Mouse (Mus musculus) 3T3-L1 (cell line): Measurements from ENCODE around the gene Cfap45.

Source experiments
- DNase-seq: peaks from one replicate; pipeline ENCODE4 v3.0.0-alpha.2; 2015; ENCODE audit warnings: low read depth, low spot score

The Cfap45 gene

DNA sequence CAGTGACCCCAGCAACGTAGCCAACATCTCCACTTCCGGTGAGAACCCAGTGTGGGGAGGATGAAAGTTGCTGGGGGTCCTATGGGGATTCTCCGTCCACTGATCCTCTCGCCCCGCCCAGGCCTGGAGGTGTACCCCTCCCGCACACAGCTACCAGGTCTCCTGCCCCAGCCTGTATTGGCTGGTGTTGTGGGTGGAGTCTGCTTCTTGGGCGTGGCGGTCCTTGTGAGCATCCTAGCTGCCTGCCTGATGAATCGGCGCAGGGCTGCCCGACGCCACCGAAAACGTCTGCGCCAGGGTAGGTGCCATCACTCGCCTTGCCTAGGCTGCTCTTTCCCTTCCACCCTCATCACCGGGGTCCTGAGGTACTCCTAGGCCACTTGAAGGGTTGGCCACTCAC is 24.6 kb upstream of the Cfap45 start:
- no peak for DNase-seq

DNA sequence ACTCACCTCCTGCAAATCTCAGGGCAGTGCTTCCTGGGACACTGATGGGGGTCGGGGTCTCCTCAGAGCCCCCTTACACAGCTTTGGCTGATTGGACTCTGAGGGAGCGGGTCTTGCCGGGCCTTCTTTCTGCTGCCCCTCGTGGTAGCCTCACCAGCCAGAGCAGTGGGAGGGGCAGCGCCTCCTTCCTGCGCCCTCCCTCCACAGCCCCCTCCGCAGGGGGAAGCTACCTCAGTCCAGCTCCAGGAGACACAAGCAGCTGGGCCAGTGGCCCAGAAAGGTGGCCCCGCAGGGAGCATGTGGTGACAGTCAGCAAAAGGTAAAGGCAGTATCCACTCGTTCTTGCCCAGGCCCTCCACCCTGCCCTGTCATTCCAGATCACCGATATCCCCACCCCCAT is 23.2 kb upstream of the Cfap45 start:
- DNase-seq: no peak

DNA sequence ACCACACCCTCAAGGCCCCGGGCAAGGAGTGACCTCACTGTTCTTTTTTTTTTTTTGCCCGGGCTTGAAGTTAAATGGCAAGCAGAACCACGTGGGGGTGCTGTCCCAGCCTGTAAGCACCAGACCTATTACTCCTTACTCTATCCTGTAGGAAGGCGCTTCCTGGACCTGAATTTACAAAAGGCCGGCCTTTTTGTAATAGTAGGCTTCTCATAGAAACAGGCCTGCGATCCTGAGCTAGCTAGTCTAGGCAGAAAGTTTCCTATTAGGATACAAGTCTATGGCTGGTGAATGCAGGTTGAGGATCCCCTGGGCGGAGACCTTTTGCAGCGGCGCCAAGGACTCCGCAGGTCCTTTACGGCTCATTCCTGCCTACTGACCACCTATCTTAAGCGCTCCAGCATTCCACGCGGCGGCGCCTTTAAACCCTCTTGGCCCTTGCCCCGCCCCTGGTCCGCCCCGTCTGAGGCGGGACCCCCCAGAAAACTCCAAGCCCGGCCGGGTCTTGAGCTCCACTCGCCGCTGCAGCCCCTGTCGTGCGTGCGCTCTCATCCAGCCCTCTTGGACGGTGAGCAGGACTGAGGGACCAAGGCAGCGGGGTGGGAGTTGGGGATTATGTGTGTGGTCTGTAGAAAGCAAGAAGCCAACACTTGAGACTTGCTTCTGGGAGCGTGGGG is 20.7 kb upstream of the Cfap45 start, which contains the start of gene Tagln2:
Gene Tagln2 (plus strand): TSS at position 283 of the 677 bp plus-strand sequence.
- peak; percentile 93 for DNase-seq

DNA sequence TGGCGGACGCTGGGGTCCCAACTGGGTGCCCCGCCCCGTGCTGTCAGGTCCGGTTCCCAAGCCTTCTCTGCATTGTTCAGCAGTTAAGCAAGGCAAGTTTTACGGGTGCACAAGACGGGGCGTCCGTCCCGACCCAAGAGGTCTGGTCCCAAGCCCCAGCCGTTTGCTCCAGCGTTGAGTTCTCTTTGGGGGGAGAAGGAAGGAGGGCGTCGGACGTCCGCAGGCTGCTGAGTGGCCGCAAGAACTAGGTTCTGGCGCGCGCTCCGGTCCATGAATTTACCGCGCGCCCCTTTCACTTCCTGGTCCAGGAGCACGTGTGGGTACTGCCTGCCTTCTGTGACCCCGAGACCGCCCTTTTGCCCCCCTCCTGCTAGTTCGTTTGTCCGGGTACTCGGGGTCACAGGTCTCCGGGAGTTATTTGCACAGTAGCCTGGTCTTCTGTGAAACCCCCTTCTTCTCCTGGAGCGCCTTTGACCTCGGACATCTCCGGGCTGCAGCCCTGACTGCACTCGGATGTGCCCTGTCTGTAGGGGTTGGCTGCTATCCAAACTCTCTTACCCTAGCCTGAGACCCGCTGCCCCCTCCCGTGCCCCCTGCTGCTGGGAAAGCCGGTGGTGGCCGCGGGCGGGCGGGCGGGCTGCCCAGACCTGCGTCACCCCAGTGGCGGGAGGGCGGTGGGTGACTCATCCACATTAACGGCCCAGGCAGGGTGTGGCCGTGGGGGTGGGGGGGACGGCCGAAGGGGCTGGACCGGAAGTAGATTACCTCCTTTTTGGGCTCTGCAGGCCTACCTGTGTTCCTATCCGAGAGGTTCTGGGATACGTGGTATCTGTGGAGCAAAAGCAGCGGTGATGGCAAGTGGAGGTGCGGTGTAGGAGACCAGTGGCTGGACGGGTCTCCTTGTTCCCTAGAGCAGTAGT is 19.9 kb upstream of the Cfap45 start:
- peak; percentile 85 for DNase-seq

DNA sequence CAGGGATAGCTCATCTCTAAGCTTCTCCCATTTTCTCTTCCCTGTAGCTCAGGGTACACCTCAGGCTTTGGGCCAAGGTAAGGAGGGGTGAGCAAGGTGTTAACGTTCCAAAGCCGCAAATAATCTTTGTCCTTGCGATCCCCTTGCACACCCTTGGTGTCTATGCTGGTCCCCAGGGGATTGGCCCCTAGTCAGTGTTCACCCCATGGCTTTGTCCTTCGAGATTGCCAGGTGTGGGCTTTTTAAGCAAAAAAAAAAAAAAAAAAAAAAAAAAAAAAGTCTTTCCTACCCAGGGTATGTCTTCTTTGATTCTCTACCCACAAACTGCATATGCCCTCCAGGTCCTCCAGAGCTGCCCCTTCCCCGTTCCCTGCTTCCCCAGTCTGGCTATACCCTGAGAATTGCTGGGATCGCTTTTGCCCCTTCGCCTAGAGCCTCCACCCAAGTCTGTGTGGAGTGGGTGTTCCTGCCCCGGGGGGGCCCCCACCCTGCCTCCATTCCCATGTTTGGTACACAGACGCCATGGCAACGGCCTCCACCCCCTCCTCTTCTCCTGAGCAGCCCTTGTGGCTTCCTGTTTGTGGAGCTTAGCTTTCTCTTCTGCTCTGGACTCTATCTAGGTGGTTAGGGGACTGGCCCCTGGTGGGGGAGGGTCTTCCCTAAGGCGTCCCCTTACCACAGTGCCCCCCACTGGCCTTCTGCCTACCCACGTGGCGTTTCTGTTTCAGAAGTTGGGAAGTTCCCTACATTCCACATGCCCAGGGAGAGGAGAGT is 19.0 kb upstream of the Cfap45 start:
- DNase-seq: peak; percentile 79

DNA sequence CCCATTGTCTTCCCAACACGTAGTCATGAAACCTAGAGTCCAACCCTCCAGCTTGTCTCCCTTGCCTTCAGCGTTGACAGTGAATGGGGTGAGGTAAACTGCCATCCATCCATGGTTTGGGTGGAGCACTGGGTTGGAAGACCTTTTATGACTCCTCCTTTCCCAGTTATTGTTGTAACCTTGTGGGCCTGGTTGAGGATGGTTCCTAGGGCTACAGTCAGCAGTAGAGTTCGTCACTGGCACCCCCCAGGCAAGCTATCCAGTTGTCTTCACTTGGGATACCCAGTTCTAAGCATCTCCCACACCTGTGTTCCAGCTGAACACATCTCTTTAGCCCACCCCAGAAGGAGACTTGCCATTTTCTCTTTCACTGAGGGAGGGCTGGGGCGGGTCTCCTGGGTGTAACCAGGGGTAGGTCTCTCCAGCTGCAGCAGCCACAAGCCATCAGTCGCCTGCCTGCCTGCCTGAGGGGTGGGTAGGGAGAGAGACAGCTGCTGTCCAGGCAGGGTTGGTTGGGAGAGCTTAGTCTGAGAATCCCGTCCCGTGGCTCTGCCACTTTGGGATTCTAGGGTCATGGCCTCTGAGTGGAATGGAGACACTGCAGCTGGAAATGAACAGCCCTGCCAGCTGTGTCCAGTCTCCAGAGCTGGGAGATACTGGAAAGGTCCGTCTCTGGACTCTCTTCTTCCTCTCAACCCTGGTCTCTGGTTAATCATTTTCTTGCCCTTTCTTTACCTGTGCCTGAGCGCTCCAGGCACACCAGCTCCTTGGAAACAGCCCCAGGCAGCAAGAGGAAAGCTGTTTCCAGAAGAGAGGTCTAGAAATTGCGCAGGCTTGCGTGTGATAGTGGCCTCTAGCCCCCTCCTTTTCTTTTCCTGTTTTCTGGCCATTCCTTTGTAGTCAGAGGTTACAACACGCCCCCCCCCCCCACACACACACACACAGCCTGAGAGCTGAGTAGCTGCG is 18.2 kb upstream of the Cfap45 start:
- DNase-seq: peak; percentile 76

DNA sequence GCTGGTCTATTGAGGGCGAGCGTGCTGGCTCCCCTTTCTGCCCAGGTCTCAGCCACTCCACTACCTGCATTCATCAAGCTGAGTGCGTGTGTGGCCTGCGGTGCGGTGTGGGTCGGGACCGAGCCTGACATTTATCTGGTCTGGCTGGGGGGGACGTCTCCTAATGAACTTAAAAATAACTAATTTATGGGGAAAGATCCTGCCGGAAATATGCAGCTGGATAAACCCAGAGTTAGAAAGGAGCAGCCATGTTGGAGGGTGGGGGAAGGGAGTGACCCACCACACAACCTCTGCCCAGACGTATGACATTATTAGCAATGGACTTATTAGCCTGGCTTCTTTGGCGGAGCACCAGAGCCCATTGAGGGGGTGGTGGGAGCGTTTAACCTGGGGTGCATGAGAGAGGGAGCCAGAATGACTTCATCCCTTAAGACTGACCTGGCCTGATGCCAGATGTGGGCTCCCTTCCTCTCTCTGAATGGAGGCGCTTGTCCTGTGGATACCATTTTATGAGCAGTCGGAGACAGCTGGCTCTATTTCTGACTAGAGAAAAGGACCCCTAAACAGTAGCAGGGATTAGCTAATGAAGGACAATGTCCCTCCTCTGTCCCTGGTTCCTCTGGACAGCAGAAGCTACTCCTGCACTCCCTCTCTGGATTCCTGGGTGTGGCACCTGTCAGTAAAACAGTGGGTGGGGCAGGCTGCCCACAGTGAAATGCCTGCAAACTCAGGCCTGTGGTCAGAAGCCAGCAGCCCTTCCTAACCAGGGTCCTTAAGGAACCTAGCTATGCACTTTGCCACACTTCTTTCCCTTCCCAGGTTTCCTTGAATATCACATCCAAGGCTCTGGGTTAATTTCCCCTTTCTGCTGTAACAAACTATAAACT is 17.2 kb upstream of the Cfap45 start:
- DNase-seq: peak; percentile 71

DNA sequence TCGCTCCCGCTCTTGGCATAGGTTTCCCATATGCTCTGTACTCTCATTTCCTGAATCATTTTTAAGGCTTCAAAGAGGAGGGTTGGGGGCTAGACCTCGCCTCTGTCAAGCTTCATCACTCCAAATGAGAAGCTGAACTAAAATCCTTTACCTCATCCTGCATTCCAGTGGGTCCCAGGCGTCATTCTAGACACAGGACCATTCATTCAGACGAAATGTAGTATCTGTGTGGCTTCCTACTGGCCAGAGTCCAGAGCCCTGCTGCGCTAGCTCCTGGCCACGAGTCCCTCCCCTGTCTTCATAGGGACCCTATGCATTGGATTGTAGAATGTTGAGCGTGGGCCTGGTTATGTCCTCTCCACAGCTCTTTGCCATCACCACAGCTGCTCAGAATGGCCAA is 15.8 kb upstream of the Cfap45 start:
- no peak for DNase-seq

DNA sequence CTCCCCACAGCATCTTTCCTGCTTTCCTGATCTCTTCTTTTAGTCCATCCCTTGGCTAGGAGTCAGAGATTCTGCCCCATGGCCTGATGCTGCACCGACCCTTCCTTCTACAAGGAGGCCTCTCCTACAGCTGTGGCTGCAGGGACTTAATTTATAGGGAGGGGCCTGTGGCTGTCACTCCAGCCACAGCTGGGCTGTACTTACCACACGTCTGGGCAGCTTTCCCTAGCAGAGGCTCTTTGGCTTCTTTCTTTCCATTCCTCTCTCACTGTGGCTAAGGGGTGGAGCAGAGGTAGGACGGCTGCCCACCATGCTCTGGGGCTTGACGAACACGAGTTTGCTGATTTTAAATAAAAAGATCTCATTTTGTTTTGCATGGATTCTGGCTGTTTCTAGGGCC is 13.6 kb upstream of the Cfap45 start:
- peak; percentile 51 for DNase-seq

DNA sequence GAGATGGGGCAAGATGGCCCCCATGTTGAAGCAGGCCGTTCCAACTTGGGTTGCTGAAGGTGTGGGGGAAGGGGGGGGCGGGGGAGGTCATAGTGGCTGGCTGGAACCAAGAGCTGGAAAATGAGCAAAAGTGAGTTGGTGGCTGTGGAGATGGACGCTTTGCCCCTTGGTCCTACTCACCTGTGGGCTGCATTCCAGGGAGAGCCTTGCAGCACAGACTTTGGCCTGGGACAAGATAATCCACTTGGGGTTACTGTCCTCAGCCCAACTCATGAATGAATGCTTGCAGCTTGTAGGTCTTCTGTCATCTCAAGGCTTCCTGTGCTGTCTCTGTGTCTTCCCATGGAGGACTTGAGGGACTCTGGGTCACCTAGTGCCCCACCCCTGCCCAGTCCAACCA is 12.9 kb upstream of the Cfap45 start:
- no peak for DNase-seq

DNA sequence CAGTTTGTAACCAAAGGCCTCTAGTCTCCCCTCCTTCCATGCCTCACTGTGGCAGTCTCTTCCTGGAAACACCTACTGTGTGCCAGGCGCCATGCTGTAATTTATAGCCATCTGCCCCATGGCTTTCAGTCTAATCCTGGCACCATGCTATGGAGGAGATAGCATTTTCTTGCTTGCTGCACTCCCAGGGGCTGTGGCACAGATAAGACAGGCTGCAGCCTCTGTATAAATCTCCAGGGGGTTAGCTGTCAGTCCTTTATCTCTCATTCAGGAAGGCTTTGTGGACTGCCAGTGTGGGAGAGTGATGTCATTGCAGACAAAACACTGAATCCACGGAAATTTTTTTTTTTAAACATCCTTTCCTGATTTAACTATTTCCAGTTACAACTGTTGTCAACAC is 12.4 kb upstream of the Cfap45 start:
- DNase-seq: no peak

DNA sequence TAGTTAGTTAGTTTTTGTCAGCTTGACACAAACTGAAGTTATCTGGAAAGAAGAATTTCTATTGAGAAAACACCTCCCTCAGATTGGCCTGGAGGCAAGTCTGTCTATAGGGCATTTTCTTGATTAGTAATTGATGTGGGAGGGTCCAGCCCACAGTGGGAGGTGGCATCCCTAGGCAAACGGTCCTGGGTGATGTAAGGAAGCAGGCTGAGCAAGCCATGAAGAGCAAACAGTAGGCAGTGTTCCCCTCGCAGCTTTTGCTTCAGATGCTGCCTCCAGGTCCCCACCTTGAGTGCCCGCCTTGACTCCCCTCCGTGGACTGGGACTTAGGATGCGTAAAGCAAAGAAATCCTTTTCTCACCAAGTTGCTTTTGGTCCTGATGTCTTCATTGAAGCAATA is 11.4 kb upstream of the Cfap45 start:
- no peak for DNase-seq

DNA sequence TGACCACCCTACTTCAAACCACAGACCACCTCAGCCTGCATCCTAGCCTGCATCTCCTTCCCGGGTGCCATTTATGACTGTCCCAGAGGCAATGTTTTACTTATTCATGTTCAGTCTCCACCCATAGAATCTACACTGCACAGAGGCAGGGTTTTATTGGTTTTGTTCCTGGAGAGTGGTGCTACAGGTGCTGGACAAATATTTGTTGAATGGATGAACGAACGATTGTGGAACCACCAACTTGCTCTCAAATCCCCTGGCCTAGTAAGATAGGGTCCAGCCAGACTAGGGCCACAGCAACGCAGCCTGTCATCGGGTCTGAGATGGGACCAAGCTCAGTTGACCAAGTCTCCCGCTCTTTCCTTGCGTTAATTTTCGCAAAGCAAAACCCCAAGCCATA is 10.6 kb upstream of the Cfap45 start:
- no peak for DNase-seq

DNA sequence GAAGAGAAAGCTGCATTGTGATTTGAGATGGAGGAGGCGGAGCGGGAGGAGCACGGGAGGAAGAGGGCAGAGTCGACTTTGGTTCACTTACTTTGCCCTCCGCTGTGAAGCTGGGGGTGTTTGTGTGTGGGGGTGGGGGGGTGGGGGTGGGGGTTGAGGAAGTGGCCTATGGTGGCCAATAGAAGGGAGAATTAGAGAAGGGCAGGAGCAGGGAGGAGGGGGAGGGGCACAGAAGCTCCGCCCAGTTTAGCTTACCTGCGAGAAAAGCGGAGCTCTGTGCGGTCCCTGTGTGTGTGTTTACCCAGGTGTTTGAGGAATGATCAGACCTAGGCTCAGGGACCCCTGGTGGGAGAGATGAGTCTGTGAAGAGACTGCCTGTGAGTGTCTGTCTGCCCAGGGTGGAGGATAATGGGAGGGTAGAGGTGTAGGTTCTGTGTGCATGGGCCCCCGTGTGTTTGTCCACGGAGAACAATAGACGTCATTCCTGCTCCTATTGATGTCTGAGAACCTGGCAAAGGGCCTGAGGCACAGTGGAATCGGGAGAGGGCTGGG is 10.1 kb upstream of the Cfap45 start:
- DNase-seq: no peak

DNA sequence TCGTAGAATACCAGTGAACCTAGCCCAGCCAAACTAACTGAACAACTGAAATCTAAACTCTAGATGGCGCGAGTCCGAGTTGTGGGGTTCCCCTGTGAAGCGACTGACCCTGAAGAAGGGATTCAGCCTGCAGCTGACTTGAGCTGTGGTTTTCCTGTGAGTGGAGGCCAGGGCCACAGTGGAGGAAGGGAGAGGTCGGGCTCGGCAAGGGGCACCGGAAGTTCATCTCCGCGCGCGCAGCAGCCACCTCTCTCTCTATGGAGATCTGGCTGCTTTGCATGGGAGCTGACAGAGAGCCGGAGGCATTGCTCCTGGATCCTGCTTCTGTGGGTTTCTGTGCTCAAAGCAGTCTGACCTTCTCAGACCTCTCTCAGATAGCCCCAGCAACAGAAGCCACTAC is 7.6 kb upstream of the Cfap45 start:
- no peak for DNase-seq

DNA sequence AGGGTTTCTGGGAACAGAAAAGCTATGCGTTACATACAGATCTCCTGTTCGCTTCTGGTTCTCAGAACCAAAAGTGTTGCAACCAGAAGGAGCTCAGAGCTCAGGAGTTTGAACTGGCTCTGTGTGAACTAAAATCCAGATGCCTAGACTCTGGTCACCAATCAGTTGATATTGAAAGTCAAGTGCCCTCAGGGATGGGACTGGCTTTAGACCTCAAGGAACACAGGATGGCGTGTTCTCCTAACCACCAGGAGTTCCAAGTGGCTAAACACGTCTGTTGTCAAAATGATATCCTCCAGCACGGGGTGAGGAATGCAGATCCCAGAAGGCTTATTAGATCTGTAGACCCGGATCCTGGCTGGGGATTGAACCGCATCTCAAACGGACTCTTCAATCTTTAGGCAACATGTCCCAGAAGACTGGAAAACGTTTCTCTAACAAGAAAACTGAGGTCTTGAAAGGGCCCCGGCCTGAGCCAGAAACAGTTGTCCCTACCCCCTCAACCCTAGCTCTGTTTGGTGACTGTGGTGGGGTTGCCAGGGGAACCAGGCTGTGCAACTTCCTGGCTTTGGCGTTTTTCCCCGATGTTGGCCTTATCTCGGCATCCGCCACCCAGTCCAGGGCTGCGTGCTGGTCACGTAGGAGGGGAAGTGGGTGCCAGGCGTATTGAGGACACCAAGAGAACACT is 6.9 kb upstream of the Cfap45 start:
- no peak for DNase-seq

DNA sequence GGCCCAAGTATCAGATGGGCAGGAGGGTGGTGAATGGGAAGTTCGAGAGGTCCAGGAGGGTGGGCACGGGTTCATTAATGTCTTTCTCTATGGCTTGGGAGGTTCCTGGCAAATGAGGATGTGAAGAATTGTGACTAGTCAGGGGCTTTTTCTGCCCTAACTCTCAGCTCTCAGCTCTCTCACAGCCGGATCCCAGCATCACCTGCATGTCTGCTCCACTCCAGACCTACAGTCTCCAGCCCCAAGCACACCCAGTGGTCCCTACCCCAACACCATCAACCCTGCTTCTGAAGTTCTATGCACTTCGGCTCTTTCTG is 6.4 kb upstream of the Cfap45 start:
- no peak for DNase-seq

DNA sequence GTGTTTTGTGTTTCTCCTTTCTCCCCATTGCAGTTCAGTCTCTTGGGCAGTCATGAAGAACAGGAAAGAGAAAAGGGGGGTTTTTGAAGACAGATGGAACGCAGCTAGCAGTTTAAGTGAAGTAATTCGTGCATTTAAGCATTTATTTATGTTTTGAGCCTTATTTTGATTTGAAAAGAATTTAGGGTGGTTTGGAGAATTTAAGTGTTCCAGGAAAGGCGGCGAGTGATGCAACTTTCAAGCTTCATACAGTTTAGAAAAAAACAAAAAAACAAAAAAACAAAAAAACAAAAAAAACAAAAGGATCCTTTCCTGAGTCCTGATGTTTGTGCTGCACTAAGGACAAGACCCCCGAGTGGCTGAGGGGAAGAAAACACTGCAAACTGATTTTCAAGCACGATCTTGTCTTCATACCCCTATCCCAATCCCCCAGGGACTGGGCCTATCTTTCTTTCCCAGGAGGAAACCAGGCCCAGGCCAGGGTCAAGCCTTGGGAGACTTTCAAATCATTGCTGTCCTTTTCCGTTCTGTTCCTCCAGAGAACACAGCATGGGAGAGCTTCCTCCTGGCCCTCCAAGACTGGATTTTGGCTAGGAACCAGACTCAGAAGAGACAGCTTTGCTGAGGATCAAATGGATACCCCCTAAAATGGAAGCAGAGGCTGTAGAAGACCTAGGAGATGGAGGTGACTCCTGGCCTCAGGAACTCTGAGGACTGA is 5.9 kb upstream of the Cfap45 start:
- no peak for DNase-seq

DNA sequence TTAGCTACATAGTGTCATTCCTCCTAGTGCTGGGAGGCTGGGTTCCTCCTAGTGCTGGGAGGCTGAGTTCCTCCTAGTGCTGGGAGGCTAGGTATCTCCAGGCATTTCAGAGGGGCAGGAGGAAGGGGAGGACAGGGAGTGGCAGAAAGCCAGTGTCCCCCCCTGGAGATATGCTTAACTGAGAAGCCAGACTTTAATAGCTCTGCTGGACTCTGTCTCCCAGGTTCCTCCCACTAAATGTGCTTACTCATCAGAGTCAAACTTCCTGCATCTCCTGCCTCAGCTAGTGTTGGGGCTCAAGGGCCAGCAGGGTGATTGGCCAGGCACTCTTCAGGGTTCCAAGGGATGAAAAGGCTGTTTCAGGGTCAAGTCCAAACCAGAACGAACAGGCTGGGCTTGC is 5.2 kb upstream of the Cfap45 start:
- DNase-seq: peak; percentile 47
